ENCODE assay signal across 23 mouse cellular contexts in genomic region chr16:89529846-89530245, GRCm38 (mm10). TPM values are rescaled to one million over a fixed set of nuclear protein-coding genes. Genes with fewer than 3 reads are reported as not detected.
A peak's percentile ranks its signal among the peaks of the same experiment; 100 is the strongest.
DNase-seq lines count a peak whose midpoint lies in the region; ATAC-seq and TF ChIP-seq lines count a peak whose summit lies in the region.
"Had no signal": no experiment of that assay in that cellular context is flagged by ENCODE, and none has a peak within 500 bp of the region (broad histone marks: within the 10 kb centered on the region; RNA-seq: fewer than 3 reads in every experiment).

No protein-coding gene starts in this region.

- no peak overlapping the region for H3K4me3 ChIP-seq in layer of hippocampus, adult 2 months
- H3K4me3 ChIP-seq in forebrain, embryonic 16.5 days (replicated peaks; ENCODE audit: low read length): no peak overlapping the region
- H3K4me3 ChIP-seq in hindbrain, postnatal 0 days (ENCODE audit: low read length): no peak overlapping the region
- H3K4me3 ChIP-seq in neural tube, embryonic 13.5 days: no peak overlapping the region
- H3K4me3 ChIP-seq: embryonic facial prominence, embryonic 15.5 days; heart, embryonic 10.5 days; limb, embryonic 12.5 days had no signal

- H3K4me2 ChIP-seq in forebrain, embryonic 16.5 days (ENCODE audit: low read length): no peak overlapping the region
- 0 out of 2 replicates have a peak overlapping the region, but pooled peaks have one; percentile 7 for H3K4me2 ChIP-seq in hindbrain, postnatal 0 days (ENCODE audit: low read depth, low read length)
- H3K4me2 ChIP-seq in neural tube, embryonic 13.5 days: no peak overlapping the region
- H3K4me2 ChIP-seq: embryonic facial prominence, embryonic 15.5 days; limb, embryonic 12.5 days had no signal

- H3K4me1 ChIP-seq in forebrain, embryonic 16.5 days (replicated peaks; ENCODE audit: control insufficient read depth, insufficient read depth, low read length): peaks cover 23% of the 10 kb centered on the region
- H3K4me1 ChIP-seq in hindbrain, postnatal 0 days (ENCODE audit: insufficient read depth, low read length): no peaks in the 10 kb centered on the region
- H3K4me1 ChIP-seq in neural tube, embryonic 13.5 days (replicated peaks): peaks cover 27% of the 10 kb centered on the region
- H3K4me1 ChIP-seq: embryonic facial prominence, embryonic 15.5 days; heart, embryonic 10.5 days; limb, embryonic 12.5 days had no signal

- no peaks in the 10 kb centered on the region for H3K27me3 ChIP-seq in forebrain, embryonic 16.5 days (replicated peaks; ENCODE audit: control insufficient read depth, insufficient read depth, low read length)
- H3K27me3 ChIP-seq in hindbrain, postnatal 0 days (ENCODE audit: insufficient read depth, low read length): no peaks in the 10 kb centered on the region
- H3K27me3 ChIP-seq in neural tube, embryonic 13.5 days: no peaks in the 10 kb centered on the region
- H3K27me3 ChIP-seq: embryonic facial prominence, embryonic 15.5 days; limb, embryonic 12.5 days had no signal

- no peak for TF ChIP-seq CTCF in layer of hippocampus, adult 2 months (conservative IDR thresholded peaks at IDR 0.05)
- no peak for TF ChIP-seq CTCF in hindbrain, postnatal 0 days (IDR thresholded peaks at IDR 0.05; ENCODE audit: low read depth)

- DNase-seq in layer of hippocampus, adult 2 months (ENCODE audit: low spot score in 2 of 2): no peak
- DNase-seq in layer of hippocampus, adult 9-11 months: no peak
- DNase-seq in hindbrain, postnatal 0 days (ENCODE audit: low spot score): no peak
- no peak for DNase-seq in left cerebral cortex, postnatal 4 days
- DNase-seq in cerebellum, adult 8-10 months: no peak
- DNase-seq: adrenal gland, postnatal 36 days; gastrocnemius, postnatal 36 days; kidney, postnatal 25 days; lung, postnatal 14 days; spleen, adult 18-20 months; thymus, postnatal 25 days had no signal

- no peak overlapping the region for H3K9ac ChIP-seq in forebrain, embryonic 16.5 days (replicated peaks; ENCODE audit: low read depth, low read length)
- no peak overlapping the region for H3K9ac ChIP-seq in hindbrain, postnatal 0 days (replicated peaks; ENCODE audit: low read length)
- no peak overlapping the region for H3K9ac ChIP-seq in neural tube, embryonic 13.5 days
- H3K9ac ChIP-seq: embryonic facial prominence, embryonic 15.5 days; limb, embryonic 12.5 days; liver, embryonic 14.5 days had no signal

- peak; percentile 36 for ATAC-seq in forebrain, embryonic 16.5 days
- peak; percentile 48; the same call in 1 of the 2 replicates for ATAC-seq in hindbrain, postnatal 0 days
- ATAC-seq in neural tube, embryonic 13.5 days (ENCODE audit: low read depth): peak; percentile 38; the same call in 1 of the 2 replicates
- ATAC-seq: activated CD4-positive, CD25-positive, alpha-beta regulatory T cell, adult 4 months; intestine, postnatal 0 days had no signal

- no peaks in the 10 kb centered on the region for H3K9me3 ChIP-seq in forebrain, embryonic 16.5 days (ENCODE audit: control insufficient read depth, low read length)
- H3K9me3 ChIP-seq in hindbrain, postnatal 0 days (ENCODE audit: low read length): no peaks in the 10 kb centered on the region
- no peaks in the 10 kb centered on the region for H3K9me3 ChIP-seq in neural tube, embryonic 13.5 days
- H3K9me3 ChIP-seq: embryonic facial prominence, embryonic 15.5 days; heart, embryonic 10.5 days; limb, embryonic 12.5 days had no signal

- H3K27ac ChIP-seq in layer of hippocampus, adult 2 months: peak overlapping the region; percentile 3; the same call in 1 of the 2 replicates
- no peak overlapping the region for H3K27ac ChIP-seq in forebrain, embryonic 16.5 days (ENCODE audit: low read length)
- peak overlapping the region; percentile 61 for H3K27ac ChIP-seq in hindbrain, postnatal 0 days
- H3K27ac ChIP-seq in neural tube, embryonic 13.5 days (replicated peaks): 0 out of 2 replicates have a peak overlapping the region, but pooled peaks have one; percentile 54
- H3K27ac ChIP-seq: embryonic facial prominence, embryonic 15.5 days; heart, embryonic 10.5 days; limb, embryonic 12.5 days; liver, embryonic 14.5 days had no signal

- intact Hi-C loops in left cerebral cortex, postnatal 4 days (cut with DNase I): loop anchor here (10.0 kb wide), 1 partner anchor 225 kb away; no protein-coding TSS in a partner anchor

- no peaks in the 10 kb centered on the region for H3K36me3 ChIP-seq in forebrain, embryonic 16.5 days (ENCODE audit: control insufficient read depth, insufficient read depth)
- no peaks in the 10 kb centered on the region for H3K36me3 ChIP-seq in hindbrain, postnatal 0 days (ENCODE audit: insufficient read depth, low read length)
- H3K36me3 ChIP-seq in neural tube, embryonic 13.5 days: no peaks in the 10 kb centered on the region
- H3K36me3 ChIP-seq: embryonic facial prominence, embryonic 15.5 days; heart, embryonic 10.5 days; limb, embryonic 12.5 days had no signal

- WGBS in forebrain, embryonic 16.5 days: 30% methylated on average over 7 of the region's 7 CpGs
- WGBS in hindbrain, postnatal 0 days: 36% methylated on average over 7 of the region's 7 CpGs
- WGBS in neural tube, embryonic 13.5 days: 54% methylated on average over 7 of the region's 7 CpGs

RNA-seq across cellular contexts. Expression of gene Krtap7-1, which starts 21.7 kb away (rescaled TPM):
- total RNA-seq in layer of hippocampus, adult 2 months (2021): not detected
- not detected in 2 replicates for polyA plus RNA-seq in forebrain, embryonic 16.5 days (2015; fragmentation: Nextera tagmentation; extraction: Ambion mirVana)
- 0.47 and 6.7 TPM in 2 replicates for total RNA-seq in hindbrain, postnatal 0 days (2014; rRNA removed)
- polyA plus RNA-seq in hindbrain, postnatal 0 days (2015; fragmentation: Nextera tagmentation; extraction: Ambion mirVana): 0.25 TPM in 1 of 2 replicates, not detected in the other
- polyA plus RNA-seq in neural tube, embryonic 13.5 days (2015; fragmentation: Nextera tagmentation; extraction: Ambion mirVana): not detected in 2 replicates
- total RNA-seq in left cerebral cortex, postnatal 4 days (2021): not detected
- total RNA-seq: adrenal gland, postnatal 36 days; gastrocnemius, postnatal 36 days; heart, postnatal 25 days; megakaryocyte-erythroid progenitor cell, adult 5-6 weeks; neutrophil, adult 5-6 weeks had no signal
- polyA plus RNA-seq: activated CD4-positive, CD25-positive, alpha-beta regulatory T cell, adult 4 months; heart, embryonic 10.5 days; intestine, postnatal 0 days; limb, embryonic 12.5 days; liver, embryonic 14.5 days; stomach, embryonic 16.5 days had no signal

RNA-seq across cellular contexts. Expression of gene Krtap11-1, which starts 41.1 kb away (rescaled TPM):
- total RNA-seq in layer of hippocampus, adult 2 months (2021): not detected
- not detected in 2 replicates for polyA plus RNA-seq in forebrain, embryonic 16.5 days (2015; fragmentation: Nextera tagmentation; extraction: Ambion mirVana)
- total RNA-seq in hindbrain, postnatal 0 days (2014; rRNA removed): not detected in 2 replicates
- polyA plus RNA-seq in hindbrain, postnatal 0 days (2015; fragmentation: Nextera tagmentation; extraction: Ambion mirVana): not detected in 2 replicates
- polyA plus RNA-seq in neural tube, embryonic 13.5 days (2015; fragmentation: Nextera tagmentation; extraction: Ambion mirVana): not detected in 2 replicates
- total RNA-seq in left cerebral cortex, postnatal 4 days (2021): not detected
- total RNA-seq: adrenal gland, postnatal 36 days; gastrocnemius, postnatal 36 days; heart, postnatal 25 days; megakaryocyte-erythroid progenitor cell, adult 5-6 weeks; neutrophil, adult 5-6 weeks had no signal
- polyA plus RNA-seq: activated CD4-positive, CD25-positive, alpha-beta regulatory T cell, adult 4 months; heart, embryonic 10.5 days; intestine, postnatal 0 days; limb, embryonic 12.5 days; liver, embryonic 14.5 days; stomach, embryonic 16.5 days had no signal

RNA-seq across cellular contexts. Expression of gene Krtap8-1, which starts 42.1 kb away (rescaled TPM):
- not detected for total RNA-seq in layer of hippocampus, adult 2 months (2021)
- not detected in 2 replicates for polyA plus RNA-seq in forebrain, embryonic 16.5 days (2015; fragmentation: Nextera tagmentation; extraction: Ambion mirVana)
- not detected in 2 replicates for total RNA-seq in hindbrain, postnatal 0 days (2014; rRNA removed)
- polyA plus RNA-seq in hindbrain, postnatal 0 days (2015; fragmentation: Nextera tagmentation; extraction: Ambion mirVana): not detected in 2 replicates
- not detected in 2 replicates for polyA plus RNA-seq in neural tube, embryonic 13.5 days (2015; fragmentation: Nextera tagmentation; extraction: Ambion mirVana)
- not detected for total RNA-seq in left cerebral cortex, postnatal 4 days (2021)
- total RNA-seq: adrenal gland, postnatal 36 days; gastrocnemius, postnatal 36 days; heart, postnatal 25 days; megakaryocyte-erythroid progenitor cell, adult 5-6 weeks; neutrophil, adult 5-6 weeks had no signal
- polyA plus RNA-seq: activated CD4-positive, CD25-positive, alpha-beta regulatory T cell, adult 4 months; heart, embryonic 10.5 days; intestine, postnatal 0 days; limb, embryonic 12.5 days; liver, embryonic 14.5 days; stomach, embryonic 16.5 days had no signal
